Mouse (Mus musculus) cortical plate, adult 2 months (tissue): ENCODE measurements at regions not wholly inside any gene's neighbourhood (a gene's known extent, or its start where the extent isn't known, plus 50 kb on each side); places are given as distances from the start of the nearest gene placed in this dataset.

Experiments used
- H3K27ac ChIP-seq: fragments of 200-500 bp; 2 replicates; pipeline ENCODE4 v1.5.1; 2012; ENCODE audit warnings: low read length, control low read depth, inconsistent platforms; ENCODE audit not compliant: insufficient read depth
- H3K4me1 ChIP-seq: fragments of 200-500 bp; 2 replicates; pipeline ENCODE4 v1.6.1; 2011; ENCODE audit warnings: low read length; ENCODE audit not compliant: control insufficient read depth, insufficient read depth
- H3K4me3 ChIP-seq: fragments of 200-500 bp; 2 replicates; pipeline ENCODE4 v1.5.1; 2011; ENCODE audit warnings: mild to moderate bottlenecking, low read length, control low read depth; ENCODE audit not compliant: insufficient read depth
- CTCF ChIP-seq: fragments of 200-500 bp; IDR thresholded peaks from 2 replicates; pipeline ENCODE4 v1.5.1; 2011; ENCODE audit warnings: mild to moderate bottlenecking, control low read depth, low read length; ENCODE audit not compliant: insufficient read depth; ENCODE audit errors: extremely low read depth
- POLR2A ChIP-seq: fragments of 200-500 bp; IDR thresholded peaks from 2 replicates; pipeline ENCODE4 v1.6.1; 2011; ENCODE audit warnings: mild to moderate bottlenecking, low read length, control low read depth; ENCODE audit not compliant: insufficient read depth; ENCODE audit errors: extremely low read depth

DNA sequence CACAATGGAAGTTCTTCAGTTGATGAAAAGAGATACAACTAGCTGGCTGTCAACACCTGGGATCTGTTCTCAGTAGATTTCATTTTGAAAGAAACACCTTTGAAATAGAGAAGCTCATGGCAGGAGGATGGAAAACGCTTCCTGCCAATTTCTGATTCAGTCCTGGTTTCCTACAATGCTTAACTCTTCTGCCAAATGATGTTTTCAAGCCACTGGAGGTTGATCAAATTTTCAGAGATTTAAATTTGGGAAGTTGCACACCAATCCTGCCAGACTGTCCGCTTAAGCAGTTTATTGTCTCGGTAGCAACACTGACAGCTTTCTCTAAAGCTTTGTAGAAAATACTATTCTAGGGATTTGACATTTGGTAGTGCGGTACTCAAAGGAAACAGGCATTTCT lies 251.1 kb upstream of the Sel1l start:
- Histone ChIP-seq H3K4me1 (no peaks in the 10 kb centered on the region), H3K4me3 (no peak overlapping the region), H3K27ac (no peak overlapping the region)
- no peak for TF ChIP-seq CTCF
- TF ChIP-seq POLR2A: no peak

DNA sequence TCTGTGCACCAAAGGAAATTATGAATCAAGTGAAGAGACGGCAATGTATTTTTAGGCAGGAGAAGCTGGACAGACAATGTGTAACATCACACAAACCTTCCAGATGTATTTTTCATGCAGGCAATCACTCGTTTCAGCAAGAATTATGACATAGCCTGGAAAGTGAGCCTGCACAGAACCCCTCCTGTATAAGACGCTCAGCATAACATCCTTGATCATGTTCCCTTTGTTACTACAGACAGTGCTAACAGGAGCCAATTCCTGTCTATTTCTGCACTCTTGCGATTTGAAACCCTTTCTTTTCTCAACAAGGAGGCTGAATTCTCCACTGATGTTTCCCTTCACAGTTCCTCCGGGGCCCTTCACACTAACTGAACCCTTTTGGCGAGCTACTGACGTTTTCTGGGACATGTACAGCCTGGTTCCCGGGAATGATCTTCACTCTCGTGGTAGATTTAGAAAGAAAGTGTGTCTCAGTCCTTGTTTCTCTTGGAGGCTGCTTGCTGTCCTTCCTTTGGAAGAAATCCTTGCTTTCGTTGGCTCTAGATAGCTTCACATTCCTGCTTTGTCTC lies 243.9 kb upstream of the Sel1l start:
- H3K27ac ChIP-seq: no peak overlapping the region
- H3K4me1 ChIP-seq: no peaks in the 10 kb centered on the region
- H3K4me3 ChIP-seq: no peak overlapping the region
- TF ChIP-seq POLR2A (no peak), CTCF (no peak)

DNA sequence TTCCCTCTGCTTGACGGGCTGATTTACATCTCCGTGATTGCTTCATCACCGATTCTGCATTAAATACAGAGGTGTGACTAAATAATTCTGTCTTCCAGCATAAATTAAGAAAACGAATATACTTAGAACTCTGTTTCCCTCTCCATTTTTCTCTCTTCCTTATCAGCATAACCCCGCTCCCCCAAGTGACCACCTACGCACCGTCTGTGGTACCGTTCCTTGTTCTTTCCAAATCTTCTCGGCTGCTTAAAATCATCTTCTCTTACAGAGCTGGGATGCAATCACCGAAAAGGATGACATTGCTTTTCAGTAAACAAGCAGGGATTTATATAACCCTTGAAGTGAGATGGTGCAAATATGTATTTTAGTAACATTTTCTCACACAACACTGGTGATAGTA lies 224.3 kb upstream of the Sel1l start:
- Histone ChIP-seq H3K4me3 (no peak overlapping the region), H3K4me1 (peaks cover 5% of the 10 kb centered on the region), H3K27ac (peak overlapping the region; percentile 71; the same call in 1 of the 2 replicates)
- no peak for TF ChIP-seq POLR2A
- no peak for TF ChIP-seq CTCF

DNA sequence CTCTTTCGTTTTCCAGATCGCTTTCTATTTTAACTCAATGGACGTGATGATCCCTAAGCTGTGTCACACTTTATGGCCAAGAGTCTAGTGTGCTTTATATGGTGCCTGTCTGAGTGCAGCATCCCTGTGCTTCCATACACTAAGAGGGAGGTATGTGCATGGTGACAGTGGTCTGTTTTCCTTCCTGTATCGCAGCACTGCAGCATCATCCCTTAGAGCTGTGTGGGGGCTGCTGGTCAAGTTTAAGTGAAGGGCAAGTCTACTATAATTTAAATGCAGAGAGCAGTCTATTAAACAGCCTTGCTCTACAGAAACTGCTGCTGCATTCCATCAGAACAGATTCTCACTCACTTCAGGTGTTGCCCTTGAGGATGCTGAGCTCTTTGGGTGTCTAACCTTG lies 213.8 kb upstream of the Sel1l start:
- Histone ChIP-seq H3K27ac (no peak overlapping the region), H3K4me3 (no peak overlapping the region), H3K4me1 (no peaks in the 10 kb centered on the region)
- no peak for TF ChIP-seq POLR2A
- no peak for TF ChIP-seq CTCF

DNA sequence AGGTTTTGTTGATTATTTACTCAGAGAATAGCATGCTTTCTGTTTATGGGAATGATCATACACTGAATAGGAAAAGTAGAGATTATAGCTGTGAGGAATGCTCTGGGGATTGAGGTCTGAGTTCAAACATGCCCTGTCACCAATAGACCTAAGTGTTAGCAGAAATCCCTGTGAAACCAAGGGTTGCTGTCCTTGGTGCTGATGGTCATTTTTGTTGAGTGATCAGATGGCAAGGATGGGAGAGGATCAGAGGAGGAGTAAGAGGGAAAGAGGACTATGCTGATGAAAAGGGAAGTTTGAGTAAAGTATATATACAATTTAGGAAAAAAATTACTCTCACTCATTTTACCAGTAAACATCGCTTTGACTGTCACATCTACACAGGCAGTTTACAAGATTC lies 191.5 kb upstream of the Sel1l start:
- Histone ChIP-seq H3K4me3 (no peak overlapping the region), H3K4me1 (no peaks in the 10 kb centered on the region), H3K27ac (no peak overlapping the region)
- TF ChIP-seq POLR2A (no peak), CTCF (no peak)

DNA sequence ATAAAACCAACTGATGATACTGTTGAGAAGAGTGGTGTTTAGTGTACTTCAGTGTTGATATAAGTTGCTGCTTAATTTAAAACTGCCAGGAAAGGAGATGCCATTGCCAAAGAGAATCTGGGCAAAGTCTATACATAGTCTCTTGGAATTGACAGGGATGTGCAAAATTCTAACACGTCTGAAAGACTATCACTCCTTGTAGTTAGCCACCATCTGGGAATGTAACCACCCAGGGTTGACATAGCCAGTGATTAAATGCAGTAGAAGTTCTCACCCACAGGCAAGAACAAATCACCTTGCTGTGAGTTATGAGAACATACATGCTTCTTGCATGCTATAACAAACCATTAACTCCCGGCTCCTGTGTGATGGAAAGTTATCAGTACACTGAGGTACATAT lies 180.2 kb upstream of the Sel1l start:
- TF ChIP-seq POLR2A (no peak), CTCF (no peak)

DNA sequence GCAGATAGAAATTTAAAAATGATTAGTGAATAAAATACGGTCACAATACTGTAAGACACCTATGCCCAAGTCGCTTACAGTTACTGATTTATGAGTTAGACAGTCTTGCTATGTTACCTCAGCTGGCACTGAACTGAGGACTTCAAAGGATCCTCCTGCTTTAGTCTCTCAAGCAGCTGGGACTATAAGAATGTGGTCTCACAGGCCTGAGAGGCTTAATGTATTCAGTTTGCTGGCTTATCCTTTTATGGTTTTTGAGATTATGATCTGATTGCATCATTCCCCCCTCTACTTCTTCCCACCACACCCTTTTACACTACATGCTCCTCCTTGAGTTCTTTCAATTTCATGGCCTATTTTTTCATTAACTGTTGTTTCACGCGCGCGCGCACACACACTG lies 179.4 kb upstream of the Sel1l start:
- Histone ChIP-seq H3K4me1 (no peaks in the 10 kb centered on the region), H3K27ac (no peak overlapping the region), H3K4me3 (no peak overlapping the region)
- no peak for TF ChIP-seq CTCF
- TF ChIP-seq POLR2A: no peak

More for the DNA sequence above, 180.2 kb upstream of the Sel1l start:
- Histone ChIP-seq H3K4me1 (no peaks in the 10 kb centered on the region), H3K27ac (no peak overlapping the region), H3K4me3 (no peak overlapping the region)

DNA sequence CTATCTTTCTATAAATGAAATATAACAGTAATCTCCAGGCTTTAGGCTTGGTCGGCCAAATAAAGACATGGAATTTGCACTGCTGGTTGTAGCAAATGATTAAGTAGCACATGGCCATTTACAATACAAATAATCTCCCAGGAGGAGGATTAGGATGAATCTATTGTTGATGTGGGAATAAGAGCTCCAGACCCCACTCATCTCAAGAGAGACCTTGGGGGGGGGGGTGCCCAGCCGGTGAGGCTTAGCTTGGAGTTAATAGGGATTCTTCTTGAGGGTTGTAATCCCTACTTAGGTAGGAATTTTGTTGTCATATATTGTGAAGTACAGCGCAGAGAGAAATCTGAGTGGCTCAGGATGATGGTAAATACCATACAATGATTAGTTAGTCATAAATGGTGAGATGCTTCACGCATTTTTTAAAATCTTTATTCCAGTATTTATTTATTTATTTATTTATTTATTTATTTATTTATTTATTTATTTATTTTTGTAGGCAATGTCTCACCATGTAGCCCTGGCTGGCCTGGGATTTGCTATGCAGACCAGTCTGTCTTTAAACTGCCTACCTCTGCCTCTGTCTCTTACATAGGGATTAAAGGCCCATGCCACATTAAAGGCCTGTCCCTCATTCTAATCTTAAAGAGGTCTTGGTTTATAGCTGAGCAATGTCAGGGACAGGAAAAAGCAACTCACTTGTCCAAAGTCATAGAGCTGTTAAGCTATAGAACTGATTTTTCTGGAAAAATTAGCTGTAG lies 175.7 kb upstream of the Sel1l start:
- H3K4me1 ChIP-seq: no peaks in the 10 kb centered on the region
- H3K4me3 ChIP-seq: no peak overlapping the region
- H3K27ac ChIP-seq: no peak overlapping the region
- TF ChIP-seq POLR2A (no peak), CTCF (no peak)

DNA sequence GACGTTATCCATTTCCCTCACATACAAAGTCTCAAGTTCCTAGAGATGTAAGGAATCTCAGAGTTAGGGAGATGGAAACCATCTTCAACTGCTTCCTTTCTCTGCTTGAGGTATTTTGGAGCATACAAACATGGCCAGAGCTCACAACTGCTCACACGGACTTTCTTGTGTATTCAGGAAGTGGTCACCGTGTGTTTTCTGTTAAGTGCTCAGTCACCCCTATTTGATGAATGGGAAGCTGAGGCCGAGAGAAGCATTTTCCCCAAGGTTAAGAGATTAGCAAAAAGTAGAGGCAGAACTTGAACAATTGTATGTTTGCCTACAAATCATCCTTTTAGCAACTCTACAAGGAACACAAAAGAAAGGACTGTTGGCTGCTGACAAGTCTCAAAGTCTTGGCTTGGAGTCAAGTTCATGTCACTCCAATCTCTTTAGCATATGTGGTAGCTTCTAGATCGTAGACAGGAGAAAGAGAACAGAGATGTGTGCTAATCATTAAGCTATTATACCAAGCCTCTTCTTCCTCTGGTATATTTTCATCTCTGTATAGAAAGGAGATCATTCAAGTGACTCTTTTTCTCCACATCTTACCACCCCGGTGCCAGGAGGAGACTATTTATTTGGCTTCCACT lies 170.8 kb upstream of the Sel1l start:
- Histone ChIP-seq H3K4me1 (no peaks in the 10 kb centered on the region), H3K4me3 (no peak overlapping the region), H3K27ac (no peak overlapping the region)
- no peak for TF ChIP-seq CTCF
- TF ChIP-seq POLR2A: no peak

DNA sequence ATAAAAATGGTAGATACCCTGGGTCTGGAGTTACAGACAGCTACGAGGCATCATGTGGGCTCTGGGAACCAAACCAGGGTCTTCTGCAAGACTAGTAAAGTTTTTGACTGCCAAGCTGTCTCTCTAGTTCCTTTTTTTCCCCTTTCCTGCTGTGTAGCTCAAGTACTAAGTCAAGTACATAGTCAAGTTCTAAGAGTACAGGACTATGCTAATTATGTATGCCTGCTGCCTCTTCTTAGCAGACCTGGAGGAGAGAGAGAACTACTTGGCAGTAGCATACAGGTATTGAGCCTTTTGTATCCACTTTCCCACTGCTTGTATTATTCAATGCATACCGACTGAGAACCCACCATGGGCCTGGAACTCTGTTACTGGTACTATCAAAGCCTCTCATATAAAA lies 166.4 kb upstream of the Sel1l start:
- Histone ChIP-seq H3K4me1 (no peaks in the 10 kb centered on the region), H3K4me3 (no peak overlapping the region), H3K27ac (no peak overlapping the region)
- no peak for TF ChIP-seq CTCF
- no peak for TF ChIP-seq POLR2A
